Mouse (Mus musculus) forebrain, embryonic 11.5 days (tissue): Measurements from ENCODE around the gene Erbb4. TPM values are rescaled to one million over a fixed set of nuclear protein-coding genes. Genes with fewer than 3 reads are reported as not detected.

ENCODE experiments used
- ATAC-seq: fragments of 200-750 bp; cut with Nextera tagmentation; replicated peaks from 2 replicates; pipeline ENCODE4 v1.8.0; 2017; ENCODE audit warnings: moderate TSS enrichment; ENCODE audit not compliant: low FRiP score
- DNase-seq: peaks from one replicate; pipeline ENCODE4 v3.0.0-alpha.2; 2017; ENCODE audit warnings: low spot score
- H3K27ac ChIP-seq: fragments of 300-500 bp; sonication (generic); 2 replicates; pipeline ENCODE4 v1.5.1; 2014; ENCODE audit warnings: low read depth, low read length
- H3K27me3 ChIP-seq: fragments of 300-500 bp; sonication (generic); 2 replicates; pipeline ENCODE4 v1.6.1; 2014; ENCODE audit warnings: mild to moderate bottlenecking, low read length, mixed read lengths; ENCODE audit not compliant: control insufficient read depth, insufficient read depth
- H3K36me3 ChIP-seq: fragments of 300-500 bp; sonication (generic); 2 replicates; pipeline ENCODE4 v1.6.1; 2014; ENCODE audit warnings: mild to moderate bottlenecking, low read length, moderate library complexity, mixed read lengths; ENCODE audit not compliant: control insufficient read depth, insufficient read depth
- H3K4me1 ChIP-seq: fragments of 300-500 bp; sonication (generic); replicated peaks from 2 replicates; pipeline ENCODE4 v1.6.1; 2014; ENCODE audit warnings: low read length, mixed read lengths; ENCODE audit not compliant: control insufficient read depth, insufficient read depth
- H3K4me2 ChIP-seq: fragments of 300-500 bp; sonication (generic); 2 replicates; pipeline ENCODE4 v1.6.1; 2014; ENCODE audit warnings: low read depth, mild to moderate bottlenecking, low read length, moderate library complexity, mixed read lengths; ENCODE audit not compliant: severe bottlenecking
- H3K4me3 ChIP-seq: fragments of 300-500 bp; sonication (generic); 2 replicates; pipeline ENCODE4 v1.5.1; 2014; ENCODE audit warnings: low read depth, low read length
- H3K9ac ChIP-seq: fragments of 300-500 bp; sonication (generic); 2 replicates; pipeline ENCODE4 v1.6.1; 2014; ENCODE audit warnings: low read length
- H3K9me3 ChIP-seq: fragments of 300-500 bp; sonication (generic); 2 replicates; pipeline ENCODE4 v1.6.1; 2016; ENCODE audit warnings: low read length, mixed read lengths; ENCODE audit not compliant: control insufficient read depth
- WGBS: fragments of 180-500 bp; shearing (Covaris S2); extraction: QIAGEN DNeasy Blood & Tissue Kit; methylation state at CpG from one replicate; pipeline ENCODE4 v1.1.7; 2014; 5-methylcytosine and 5-hydroxymethylcytosine counted together
- polyA plus RNA-seq: library from polyadenylated mRNA; unstranded; fragments of >200 nt; fragmentation: Nextera tagmentation; extraction: Ambion mirVana; gene quantifications from 2 replicates; pipeline ENCODE4 v1.2.1, GENCODE M21; 2014

Erbb4 gene
- polyA plus RNA-seq, 1 experiment from 2014 or later: 4.3 TPM

- no peak for ATAC-seq
- Histone ChIP-seq H3K9me3 (no peaks in the 10 kb centered on the region), H3K4me3 (no peak overlapping the region), H3K36me3 (no peaks in the 10 kb centered on the region), H3K27me3 (no peaks in the 10 kb centered on the region), H3K4me2 (no peak overlapping the region), H3K4me1 (no peaks in the 10 kb centered on the region), H3K27ac (no peak overlapping the region), H3K9ac (no peak overlapping the region)
- DNase-seq: no peak
Measured at GRCm38 (mm10) chr1:68934804-68935203, 173.1 kb downstream of the Erbb4 start.

GRCm38 (mm10) chr1:68933330-68934065 is 174.4 kb downstream of the Erbb4 start:
- no peak for ATAC-seq
- H3K4me2 ChIP-seq: no peak overlapping the region
- H3K4me3 ChIP-seq: no peak overlapping the region
- H3K4me1 ChIP-seq: no peaks in the 10 kb centered on the region
- H3K27me3 ChIP-seq: no peaks in the 10 kb centered on the region
- no peaks in the 10 kb centered on the region for H3K9me3 ChIP-seq
- no peaks in the 10 kb centered on the region for H3K36me3 ChIP-seq
- no peak overlapping the region for H3K9ac ChIP-seq
- no peak overlapping the region for H3K27ac ChIP-seq
- 83% methylated on average over 3 of the region's 3 CpGs for WGBS
- no peak for DNase-seq

GRCm38 (mm10) chr1:68917828-68918227 is 190.0 kb downstream of the Erbb4 start:
- no peak overlapping the region for H3K9ac ChIP-seq
- H3K9me3 ChIP-seq: no peaks in the 10 kb centered on the region
- DNase-seq: no peak
- no peaks in the 10 kb centered on the region for H3K4me1 ChIP-seq
- ATAC-seq: no peak
- no peaks in the 10 kb centered on the region for H3K36me3 ChIP-seq
- no peaks in the 10 kb centered on the region for H3K27me3 ChIP-seq
- no peak overlapping the region for H3K4me2 ChIP-seq
- 65% methylated on average over 3 of the region's 3 CpGs for whole genome bisulfite sequencing
- H3K4me3 ChIP-seq: no peak overlapping the region
- no peak overlapping the region for H3K27ac ChIP-seq

DNA sequence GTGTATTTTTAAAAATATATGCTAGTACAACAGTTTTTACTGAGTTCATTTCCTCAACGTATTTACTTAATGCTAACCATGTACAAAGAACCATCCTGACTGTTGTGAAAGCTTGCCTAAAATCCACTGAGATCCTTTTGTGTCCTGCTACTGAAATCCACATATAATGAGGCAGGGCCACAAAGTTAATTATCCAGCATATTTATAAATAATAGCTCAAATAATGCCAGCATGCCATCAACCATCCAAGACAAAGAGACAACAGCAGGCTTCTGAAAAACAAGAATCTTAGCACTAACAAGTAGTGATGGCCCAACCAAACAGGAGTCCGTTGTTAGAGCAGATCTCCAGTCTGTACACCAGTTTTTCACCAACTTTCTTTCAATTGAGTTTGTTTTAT is 215.8 kb downstream of the Erbb4 start:
- ATAC-seq (no peak), DNase-seq (no peak)
- Histone ChIP-seq H3K27ac (no peak overlapping the region), H3K4me3 (no peak overlapping the region), H3K27me3 (no peaks in the 10 kb centered on the region), H3K9ac (no peak overlapping the region), H3K4me1 (no peaks in the 10 kb centered on the region), H3K36me3 (no peaks in the 10 kb centered on the region), H3K4me2 (no peak overlapping the region), H3K9me3 (no peaks in the 10 kb centered on the region)
- 37% methylated on average over 2 of the region's 2 CpGs for WGBS

DNA sequence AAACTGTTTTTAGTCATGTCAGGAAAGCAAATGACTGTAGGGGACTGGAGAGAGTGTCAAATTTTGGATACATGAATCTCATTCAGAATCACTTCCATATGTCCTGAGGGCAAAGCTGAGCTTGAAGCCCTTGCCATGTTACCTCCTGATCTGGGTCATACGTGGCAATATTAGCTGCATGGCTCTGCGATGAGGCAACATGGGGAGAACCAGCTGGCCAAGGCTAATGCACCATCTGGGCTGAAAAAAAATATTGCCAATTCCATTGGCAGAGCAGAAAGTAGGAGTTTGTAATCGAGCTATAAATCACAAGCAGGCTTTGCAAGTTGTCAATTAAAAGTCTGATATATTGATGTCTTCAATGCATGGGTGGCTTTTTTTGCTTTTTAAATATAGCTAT is 221.0 kb downstream of the Erbb4 start:
- no peak for DNase-seq
- Histone ChIP-seq H3K27me3 (no peaks in the 10 kb centered on the region), H3K9ac (no peak overlapping the region), H3K36me3 (no peaks in the 10 kb centered on the region), H3K9me3 (no peaks in the 10 kb centered on the region), H3K4me1 (no peaks in the 10 kb centered on the region), H3K4me3 (no peak overlapping the region), H3K4me2 (no peak overlapping the region), H3K27ac (no peak overlapping the region)
- no peak for ATAC-seq
- 75% methylated on average over 3 of the region's 3 CpGs for WGBS

DNA sequence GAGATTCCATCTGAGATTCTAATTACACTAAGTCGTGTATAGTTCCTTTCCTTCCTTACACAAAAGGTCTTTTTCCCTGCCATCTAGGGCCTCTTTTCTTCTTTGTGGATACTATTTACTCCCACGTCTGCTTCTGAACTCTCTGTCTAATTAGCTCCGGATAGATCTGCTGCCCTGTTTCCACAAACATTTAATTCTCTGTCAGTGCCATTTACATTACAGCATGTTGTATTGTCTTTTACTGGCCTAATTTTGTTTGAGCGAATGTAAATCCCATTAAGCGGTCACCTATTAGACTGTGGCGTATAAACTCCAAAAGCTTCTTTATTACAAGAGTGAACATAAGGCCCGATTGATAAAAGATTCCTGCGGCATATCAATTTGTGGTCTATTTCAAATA is 232.9 kb downstream of the Erbb4 start:
- ATAC-seq (peak; percentile 46; the same call in 1 of the 2 replicates), DNase-seq (no peak)
- whole genome bisulfite sequencing: 21% methylated on average over 8 of the region's 8 CpGs
- Histone ChIP-seq H3K27ac (no peak overlapping the region), H3K36me3 (no peaks in the 10 kb centered on the region), H3K4me2 (no peak overlapping the region), H3K4me3 (no peak overlapping the region), H3K9ac (no peak overlapping the region), H3K27me3 (peaks cover 7% of the 10 kb centered on the region; the same call in 1 of the 2 replicates), H3K9me3 (no peaks in the 10 kb centered on the region), H3K4me1 (no peaks in the 10 kb centered on the region)

DNA sequence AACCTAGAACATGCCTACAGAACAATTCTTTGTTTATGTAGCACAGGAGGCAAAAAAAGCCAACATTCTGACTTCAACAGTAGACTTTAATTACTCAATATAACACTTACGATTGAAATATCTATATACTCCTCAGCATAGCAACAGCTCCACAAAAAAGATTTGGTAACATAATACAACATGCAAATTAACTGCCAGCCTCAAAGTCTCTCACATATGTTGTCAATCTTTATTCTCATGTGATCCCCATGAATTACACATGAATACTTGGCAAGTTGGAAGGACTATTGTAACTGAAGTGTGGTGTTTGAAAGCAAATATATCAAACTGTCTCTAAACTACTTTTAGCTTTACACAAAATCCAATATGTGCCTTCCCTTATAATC is 234.2 kb downstream of the Erbb4 start:
- Histone ChIP-seq H3K4me2 (no peak overlapping the region), H3K4me1 (no peaks in the 10 kb centered on the region), H3K27ac (no peak overlapping the region), H3K9ac (no peak overlapping the region), H3K27me3 (peaks cover 7% of the 10 kb centered on the region; the same call in 1 of the 2 replicates), H3K4me3 (no peak overlapping the region), H3K9me3 (no peaks in the 10 kb centered on the region), H3K36me3 (no peaks in the 10 kb centered on the region)
- ATAC-seq (no peak), DNase-seq (no peak)
- 64% methylated on average over 1 of the region's 1 CpGs for WGBS

- Histone ChIP-seq H3K9ac (no peak overlapping the region), H3K27ac (no peak overlapping the region), H3K27me3 (peaks cover 7% of the 10 kb centered on the region; the same call in 1 of the 2 replicates), H3K9me3 (no peaks in the 10 kb centered on the region), H3K36me3 (no peaks in the 10 kb centered on the region), H3K4me3 (no peak overlapping the region), H3K4me2 (no peak overlapping the region), H3K4me1 (no peaks in the 10 kb centered on the region)
- no peak for ATAC-seq
- 64% methylated on average over 2 of the region's 2 CpGs for WGBS
- DNase-seq: no peak
Measured at GRCm38 (mm10) chr1:68872976-68873634, 234.8 kb downstream of the Erbb4 start.

- DNase-seq (no peak), ATAC-seq (no peak)
- H3K4me1 ChIP-seq: no peaks in the 10 kb centered on the region
- no peak overlapping the region for H3K4me2 ChIP-seq
- H3K27ac ChIP-seq: no peak overlapping the region
- no peak overlapping the region for H3K4me3 ChIP-seq
- H3K27me3 ChIP-seq: no peaks in the 10 kb centered on the region
- no peak overlapping the region for H3K9ac ChIP-seq
- H3K36me3 ChIP-seq: no peaks in the 10 kb centered on the region
- WGBS: 81% methylated on average over 2 of the region's 2 CpGs
- no peaks in the 10 kb centered on the region for H3K9me3 ChIP-seq
Measured at GRCm38 (mm10) chr1:68860341-68860740, 247.5 kb downstream of the Erbb4 start.
